Mouse (Mus musculus) heart, embryonic 10.5 days (tissue): ENCODE data around the gene Supt7l. TPM values are rescaled to one million over a fixed set of nuclear protein-coding genes. Genes with fewer than 3 reads are reported as not detected.
A peak's percentile ranks its signal among the peaks of the same experiment; 100 is the strongest.

Source experiments
- DNase-seq: peaks from one replicate; pipeline ENCODE4 v3.0.0-alpha.2; 2017; ENCODE audit warnings: low spot score
- H3K27ac ChIP-seq: fragments of 300-500 bp; sonication (generic); 2 replicates; pipeline ENCODE4 v1.5.1; 2016; ENCODE audit warnings: mild to moderate bottlenecking
- H3K27me3 ChIP-seq: fragments of 300-500 bp; sonication (generic); 2 replicates; pipeline ENCODE4 v1.6.1; 2016; ENCODE audit warnings: mild to moderate bottlenecking; ENCODE audit not compliant: poor library complexity, insufficient read depth, severe bottlenecking
- H3K36me3 ChIP-seq: fragments of 300-500 bp; sonication (generic); 2 replicates; pipeline ENCODE4 v1.6.1; 2016; ENCODE audit warnings: mild to moderate bottlenecking, moderate library complexity
- H3K4me1 ChIP-seq: fragments of 300-500 bp; sonication (generic); 2 replicates; pipeline ENCODE4 v1.6.1; 2016; ENCODE audit warnings: mild to moderate bottlenecking
- H3K4me3 ChIP-seq: fragments of 300-500 bp; sonication (generic); 2 replicates; pipeline ENCODE4 v1.5.1; 2016; ENCODE audit warnings: mild to moderate bottlenecking, moderate library complexity
- H3K9me3 ChIP-seq: fragments of 300-500 bp; sonication (generic); 2 replicates; pipeline ENCODE4 v1.6.1; 2016; ENCODE audit warnings: mild to moderate bottlenecking, moderate library complexity
- WGBS: fragments of 180-500 bp; shearing (Covaris S2); methylation state at CpG from one replicate; pipeline ENCODE4 v1.1.7; 2016; 5-methylcytosine and 5-hydroxymethylcytosine counted together
- polyA plus RNA-seq: library from polyadenylated mRNA; unstranded; fragments of >200 nt; fragmentation: Nextera tagmentation; extraction: Ambion mirVana; gene quantifications from 2 replicates; pipeline ENCODE4 v1.2.1, GENCODE M21; 2016

The Supt7l gene
- polyA plus RNA-seq, 1 experiment from 2014 or later: 22.5 TPM

DNA sequence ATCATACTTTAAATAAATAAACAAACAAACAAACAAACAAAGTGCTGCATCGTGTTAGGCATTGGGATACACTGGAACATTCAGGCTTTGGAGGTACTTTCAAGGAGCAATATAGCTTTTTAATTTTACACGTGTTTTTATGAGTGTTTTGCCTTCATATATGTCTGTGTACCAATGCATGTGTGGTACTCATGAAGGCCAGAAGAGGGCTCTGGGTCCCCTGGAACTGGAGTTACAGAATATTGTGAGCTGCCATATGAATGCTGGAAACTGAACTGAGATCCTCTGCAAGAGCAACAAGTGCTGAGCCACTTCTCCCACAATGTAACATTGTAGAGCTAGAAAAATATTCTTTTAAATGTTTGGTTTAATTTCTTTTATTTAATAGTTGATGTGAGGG, 7.6 kb upstream of the Supt7l start:
- no peak for DNase-seq
- H3K27me3 ChIP-seq: no peaks in the 10 kb centered on the region
- H3K9me3 ChIP-seq: no peaks in the 10 kb centered on the region
- H3K36me3 ChIP-seq: peaks cover 88% of the 10 kb centered on the region
- H3K27ac ChIP-seq: no peak overlapping the region
- H3K4me3 ChIP-seq: no peak overlapping the region
- WGBS: 83% methylated on average over 2 of the region's 2 CpGs
- H3K4me1 ChIP-seq: no peaks in the 10 kb centered on the region

- WGBS: 60% methylated on average over 2 of the region's 2 CpGs
- peaks cover 50% of the 10 kb centered on the region for H3K36me3 ChIP-seq
- H3K4me3 ChIP-seq: no peak overlapping the region
These were observed 953 bp upstream of the Supt7l start for GRCm38 (mm10) chr5:31528560-31528959.

DNA sequence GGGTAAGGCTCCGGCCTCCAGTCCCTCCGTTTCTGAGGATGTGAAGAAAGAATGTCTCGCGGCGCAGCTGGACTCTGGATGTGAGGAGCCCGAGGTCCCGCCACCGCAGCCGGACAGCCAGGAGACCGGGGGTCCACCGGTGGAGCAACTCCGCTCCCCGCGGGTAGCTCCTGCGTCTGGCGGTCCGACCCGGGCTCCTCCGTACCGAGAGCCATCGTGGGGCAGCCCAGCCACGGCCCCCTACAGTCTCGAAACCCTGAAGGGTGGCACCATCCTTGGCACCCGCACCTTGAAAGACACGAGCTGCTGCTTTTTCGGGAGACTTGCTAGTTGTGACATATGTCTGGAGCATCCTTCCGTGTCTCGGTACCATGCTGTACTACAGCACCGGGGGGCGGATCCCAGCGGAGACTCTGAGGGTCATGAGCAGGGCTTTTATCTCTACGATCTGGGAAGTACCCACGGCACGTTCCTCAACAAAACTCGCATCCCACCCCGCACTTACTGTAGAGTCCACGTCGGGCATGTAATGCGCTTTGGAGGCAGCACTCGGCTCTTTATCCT, 408 bp downstream of the Supt7l start:
- peak overlapping the region; percentile 95 for H3K27ac ChIP-seq
- H3K4me3 ChIP-seq: peak overlapping the region; percentile 90
- no peaks in the 10 kb centered on the region for H3K9me3 ChIP-seq
- peaks cover 45% of the 10 kb centered on the region for H3K36me3 ChIP-seq
- H3K27me3 ChIP-seq: no peaks in the 10 kb centered on the region
- H3K4me1 ChIP-seq: peaks cover 17% of the 10 kb centered on the region
- DNase-seq: no peak
- 2% methylated on average over 40 of the region's 40 CpGs for WGBS

More at GRCm38 (mm10) chr5:31528560-31528959, 953 bp upstream of the Supt7l start:
- Histone ChIP-seq H3K27ac (no peak overlapping the region), H3K9me3 (no peaks in the 10 kb centered on the region), H3K27me3 (no peaks in the 10 kb centered on the region), H3K4me1 (peaks cover 17% of the 10 kb centered on the region)
- DNase-seq: no peak

- peaks cover 45% of the 10 kb centered on the region for H3K36me3 ChIP-seq
- H3K9me3 ChIP-seq: no peaks in the 10 kb centered on the region
- WGBS: 1% methylated on average over 28 of the region's 28 CpGs
- peak within 1 kb of the TSS; percentile 90 for H3K4me3 ChIP-seq
- H3K27me3 ChIP-seq: no peaks in the 10 kb centered on the region
- peak; percentile 84 for DNase-seq
- H3K27ac ChIP-seq: peak within 1 kb of the TSS; percentile 95
- H3K4me1 ChIP-seq: peaks cover 17% of the 10 kb centered on the region
These were observed 1.1 kb downstream of the Supt7l start, which contains the start of gene Slc4a1ap for GRCm38 (mm10) chr5:31526354-31527116. Gene Slc4a1ap (plus strand): TSS chr5:31526995.

DNA sequence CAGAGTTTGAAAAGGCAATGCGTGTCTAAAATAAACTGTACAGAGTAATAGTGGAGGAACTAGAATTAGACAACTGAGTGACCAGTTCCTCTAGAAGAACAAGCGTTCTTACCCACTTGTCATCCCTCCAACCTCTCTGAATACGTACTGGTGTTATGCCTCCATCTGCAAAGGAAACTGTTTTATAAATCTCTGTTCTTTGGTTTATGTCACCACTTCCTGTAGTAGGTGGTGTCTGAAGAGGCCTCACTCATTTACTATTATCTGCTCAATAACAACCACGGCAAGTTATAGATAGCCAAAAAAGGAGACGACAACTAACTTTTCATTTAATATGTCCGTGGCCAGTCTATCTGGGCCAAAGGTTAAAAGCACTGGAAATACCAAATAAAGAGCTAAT, 7.1 kb downstream of the Supt7l start:
- H3K4me3 ChIP-seq: no peak overlapping the region
- whole genome bisulfite sequencing: 94% methylated on average over 6 of the region's 6 CpGs
- peaks cover 2% of the 10 kb centered on the region; the same call in 1 of the 2 replicates for H3K4me1 ChIP-seq
- H3K36me3 ChIP-seq: peaks cover 68% of the 10 kb centered on the region
- DNase-seq: no peak
- H3K9me3 ChIP-seq: no peaks in the 10 kb centered on the region
- H3K27ac ChIP-seq: no peak overlapping the region
- H3K27me3 ChIP-seq: no peaks in the 10 kb centered on the region

- Histone ChIP-seq H3K4me1 (no peaks in the 10 kb centered on the region), H3K27ac (no peak overlapping the region), H3K36me3 (peaks cover 90% of the 10 kb centered on the region), H3K4me3 (no peak overlapping the region), H3K27me3 (no peaks in the 10 kb centered on the region), H3K9me3 (no peaks in the 10 kb centered on the region)
- no peak for DNase-seq
- 78% methylated on average over 1 of the region's 1 CpGs for WGBS
These were observed 15.1 kb downstream of the Supt7l start for GRCm38 (mm10) chr5:31512481-31512880.

DNA sequence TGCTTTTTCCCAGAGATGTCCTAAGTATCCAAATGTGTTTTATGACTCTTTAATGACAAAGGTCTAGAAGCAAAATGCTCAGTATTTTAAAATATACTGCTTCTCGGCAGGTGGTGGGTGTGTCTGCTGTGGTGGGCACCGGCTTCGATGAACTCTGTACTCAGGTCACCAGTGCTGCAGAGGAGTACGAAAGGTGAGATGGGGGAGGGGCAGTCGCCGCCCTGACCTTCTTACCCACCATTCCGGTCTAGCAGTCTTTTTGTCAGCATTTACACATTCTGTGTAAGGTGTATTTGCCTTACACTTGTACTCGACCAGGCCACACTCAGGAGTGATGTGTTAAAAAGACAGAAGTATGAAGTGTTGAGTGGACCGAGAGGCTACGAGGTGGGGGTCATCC, 22.8 kb downstream of the Supt7l start:
- Histone ChIP-seq H3K36me3 (peaks cover 89% of the 10 kb centered on the region), H3K27ac (no peak overlapping the region), H3K4me3 (no peak overlapping the region), H3K27me3 (no peaks in the 10 kb centered on the region), H3K9me3 (no peaks in the 10 kb centered on the region), H3K4me1 (peaks cover 2% of the 10 kb centered on the region; the same call in 1 of the 2 replicates)
- DNase-seq: no peak
- 89% methylated on average over 10 of the region's 10 CpGs for WGBS

- peaks cover 35% of the 10 kb centered on the region for H3K36me3 ChIP-seq
- WGBS: 0% methylated on average over 49 of the region's 49 CpGs
- H3K27me3 ChIP-seq: no peaks in the 10 kb centered on the region
- DNase-seq: peak; percentile 97
- peaks cover 10% of the 10 kb centered on the region for H3K4me1 ChIP-seq
- peak within 1 kb of the TSS; percentile 88 for H3K27ac ChIP-seq
- no peaks in the 10 kb centered on the region for H3K9me3 ChIP-seq
- H3K4me3 ChIP-seq: peak within 1 kb of the TSS; percentile 87
These were observed 32.9 kb downstream of the Supt7l start, which contains the start of gene Gpn1 for GRCm38 (mm10) chr5:31494513-31495297. Gene Gpn1 (plus strand): TSS chr5:31494741.

- H3K36me3 ChIP-seq: peaks cover 10% of the 10 kb centered on the region
- DNase-seq: no peak
- H3K27me3 ChIP-seq: no peaks in the 10 kb centered on the region
- no peaks in the 10 kb centered on the region for H3K9me3 ChIP-seq
- H3K4me3 ChIP-seq: no peak overlapping the region
- 63% methylated on average over 1 of the region's 1 CpGs for WGBS
- H3K4me1 ChIP-seq: peaks cover 10% of the 10 kb centered on the region
- H3K27ac ChIP-seq: no peak overlapping the region
These were observed 35.6 kb downstream of the Supt7l start for GRCm38 (mm10) chr5:31492031-31492430.

DNA sequence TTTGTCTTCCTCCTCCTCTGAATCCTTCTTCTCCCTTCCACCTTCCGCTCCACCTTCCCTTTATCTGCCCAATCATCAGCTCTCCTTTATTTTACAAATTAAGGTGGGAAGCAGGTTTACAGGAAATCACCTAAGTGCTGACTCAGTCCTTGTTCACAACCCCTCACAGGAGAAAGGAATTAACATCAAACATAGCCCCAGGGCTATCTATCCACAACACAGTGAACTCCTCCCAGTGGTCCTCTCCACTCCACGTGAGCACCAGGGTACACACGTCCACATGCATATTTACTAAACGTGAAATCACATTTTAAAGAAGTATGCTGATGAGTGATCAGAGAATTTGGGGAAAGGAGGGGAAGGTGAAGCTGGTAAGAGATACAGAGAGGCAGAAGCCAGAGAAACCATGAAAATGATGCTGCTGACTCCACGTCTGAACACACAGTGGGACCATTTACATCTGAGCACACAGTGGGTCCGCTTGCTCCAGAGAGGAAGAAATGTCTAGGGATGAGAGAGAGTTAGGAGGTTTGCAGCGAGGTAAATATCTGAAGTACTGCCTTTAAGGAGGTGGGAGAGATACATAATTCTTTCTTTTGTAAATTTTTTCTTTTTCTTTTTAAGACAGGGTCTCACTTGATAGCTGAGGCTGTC, 38.4 kb downstream of the Supt7l start:
- Histone ChIP-seq H3K4me3 (no peak overlapping the region), H3K27ac (no peak overlapping the region), H3K27me3 (no peaks in the 10 kb centered on the region), H3K9me3 (no peaks in the 10 kb centered on the region), H3K36me3 (0 out of 2 replicates have a peak, but pooled peaks cover 4% of the 10 kb centered on the region), H3K4me1 (no peaks in the 10 kb centered on the region)
- DNase-seq: no peak
- 66% methylated on average over 7 of the region's 7 CpGs for WGBS

DNA sequence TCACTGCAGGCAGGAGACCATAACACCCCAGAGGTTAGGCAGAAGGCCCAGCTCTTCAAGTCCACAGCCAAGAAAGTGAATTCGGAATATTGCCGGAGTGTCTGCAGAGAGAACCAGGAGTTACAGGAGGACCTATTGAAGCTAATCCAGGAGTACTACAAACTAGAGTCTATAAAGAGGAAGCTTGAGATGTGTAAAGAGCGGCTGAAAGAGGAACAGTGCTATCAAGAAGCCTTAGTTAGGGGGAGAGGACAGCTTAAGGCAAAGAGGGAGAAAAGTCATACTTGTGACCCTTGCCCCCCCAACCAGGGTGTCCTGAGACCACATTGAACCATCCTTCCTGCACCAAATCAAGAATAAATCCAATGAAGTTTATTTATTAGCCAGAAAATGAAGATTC, 39.7 kb downstream of the Supt7l start:
- no peak for DNase-seq
- Histone ChIP-seq H3K4me3 (no peak overlapping the region), H3K9me3 (no peaks in the 10 kb centered on the region), H3K27ac (no peak overlapping the region), H3K4me1 (no peaks in the 10 kb centered on the region), H3K36me3 (0 out of 2 replicates have a peak, but pooled peaks cover 5% of the 10 kb centered on the region), H3K27me3 (no peaks in the 10 kb centered on the region)
- WGBS: 88% methylated on average over 3 of the region's 3 CpGs

DNA sequence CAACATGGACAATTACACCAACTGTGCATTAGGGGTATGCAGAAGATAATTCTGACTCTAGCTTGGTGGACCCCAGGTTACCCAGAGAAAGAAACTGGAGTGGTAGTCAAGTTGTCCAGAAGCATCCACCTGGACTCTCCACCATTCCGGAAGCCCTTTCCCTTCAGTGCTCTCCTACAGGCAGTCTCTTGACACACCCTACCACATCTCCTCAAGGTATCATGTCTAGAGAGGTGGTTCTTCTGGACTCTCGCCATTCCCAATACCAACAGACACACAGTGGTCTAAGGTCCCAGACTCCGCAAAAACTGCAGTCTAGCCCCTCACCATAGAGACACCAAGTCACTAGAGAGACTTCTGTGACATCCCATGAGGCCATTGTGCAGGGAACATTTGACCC, 42.2 kb downstream of the Supt7l start, which contains the start of gene 4930548H24Rik:
Gene 4930548H24Rik (plus strand): TSS at position 301 of the 400 bp plus-strand sequence.
- WGBS: 93% methylated on average over 3 of the region's 3 CpGs
- Histone ChIP-seq H3K36me3 (peaks cover 27% of the 10 kb centered on the region), H3K4me1 (no peaks in the 10 kb centered on the region), H3K4me3 (no peak within 1 kb of the TSS), H3K27ac (no peak within 1 kb of the TSS), H3K9me3 (no peaks in the 10 kb centered on the region), H3K27me3 (no peaks in the 10 kb centered on the region)
- no peak for DNase-seq
